Mouse (Mus musculus): Measurements from ENCODE around the gene Gm20388. TPM values are rescaled to one million over a fixed set of nuclear protein-coding genes. Genes with fewer than 3 reads are reported as not detected.
"Not testable (repeated sequence)": the region's sequence is repeated elsewhere in the genome, so short reads cannot be mapped to it uniquely, and the experiment has no call there.

The Gm20388 gene
- polyA plus RNA-seq, 1 experiment from 2014 or later: not detected

DNA sequence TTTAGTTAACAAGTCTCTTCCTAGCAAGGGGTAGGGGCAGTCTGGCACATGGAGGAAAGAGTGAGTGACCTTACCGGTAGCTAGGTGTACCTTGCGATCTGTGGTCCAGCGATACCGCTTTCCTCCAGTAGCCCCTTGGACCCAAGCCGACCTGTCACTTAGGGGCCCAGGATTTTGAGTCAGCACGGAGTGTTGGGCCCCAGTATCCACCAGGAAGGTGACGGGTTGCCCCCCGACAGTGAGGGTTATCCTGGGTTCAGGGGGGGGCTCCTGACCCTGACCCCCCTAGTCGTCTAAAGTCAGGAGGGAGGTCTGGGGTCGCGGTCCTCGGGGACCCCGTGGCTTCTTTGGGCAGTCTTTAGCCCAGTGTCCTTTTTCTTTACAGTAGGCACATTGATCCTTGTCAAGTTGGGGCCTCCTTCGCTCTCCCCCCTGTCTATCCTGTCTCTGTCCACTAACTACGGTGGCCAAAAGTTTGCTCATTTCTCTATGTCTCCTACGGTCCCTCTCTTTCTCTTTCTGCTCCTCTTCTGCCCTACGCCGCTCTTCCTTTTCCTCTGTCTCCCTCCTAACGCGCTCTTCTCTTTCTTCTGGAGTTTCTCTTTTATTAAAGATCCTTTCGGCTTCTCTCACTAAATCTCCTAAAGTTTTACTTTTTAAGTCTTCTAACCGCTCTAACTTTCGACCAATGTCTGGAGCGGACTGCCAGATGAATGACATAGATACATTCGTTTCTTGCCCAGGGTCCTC is 3521.2 kb downstream of the Gm20388 start:
- 93% methylated on average over 25 of the region's 25 CpGs for WGBS
- Histone ChIP-seq H3K9ac (no peak overlapping the region), H3K27ac (no peak overlapping the region), H3K9me3 (replicated peaks) (peaks cover 25% of the 10 kb centered on the region), H3K4me1 (replicated peaks) (no peaks in the 10 kb centered on the region), H3K4me2 (no peak overlapping the region), H3K4me3 (no peak overlapping the region), H3K27me3 (no peaks in the 10 kb centered on the region), H3K36me3 (no peaks in the 10 kb centered on the region)
- ATAC-seq (replicated peaks; ENCODE audit: insufficient number of reproducible peaks, insufficient read depth, low FRiP score, low read depth): no peak

DNA sequence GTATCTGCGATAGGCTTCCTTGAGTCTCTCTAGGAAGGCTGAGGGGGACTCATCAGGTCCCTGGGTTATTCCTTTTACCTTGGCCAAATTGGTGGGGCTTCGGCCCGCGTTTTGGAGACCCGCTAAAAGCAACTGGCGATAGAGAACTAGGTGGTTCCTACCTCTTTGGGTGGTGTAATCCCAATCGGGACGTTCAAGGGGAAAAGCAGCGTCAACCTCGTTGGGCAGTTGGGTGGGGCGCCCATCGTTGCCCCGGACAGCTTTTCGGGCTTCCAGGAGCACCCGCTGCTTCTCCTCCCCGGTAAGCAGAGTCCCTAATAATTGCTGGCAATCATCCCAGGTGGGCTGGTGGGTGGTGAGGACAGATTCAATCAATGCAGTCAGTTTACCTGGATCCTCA is 3521.7 kb downstream of the Gm20388 start:
- Histone ChIP-seq H3K4me3 (no peak overlapping the region), H3K4me1 (replicated peaks) (no peaks in the 10 kb centered on the region), H3K27me3 (no peaks in the 10 kb centered on the region), H3K9ac (no peak overlapping the region), H3K9me3 (replicated peaks) (peaks cover 19% of the 10 kb centered on the region), H3K4me2 (no peak overlapping the region), H3K36me3 (no peaks in the 10 kb centered on the region), H3K27ac (no peak overlapping the region)
- ATAC-seq (replicated peaks; ENCODE audit: insufficient number of reproducible peaks, insufficient read depth, low FRiP score, low read depth): no peak
- 92% methylated on average over 16 of the region's 16 CpGs for WGBS

GRCm38 (mm10) chr8:123433241-123433974 is 3522.8 kb downstream of the Gm20388 start:
- not testable (repeated sequence) for ATAC-seq (replicated peaks; ENCODE audit: insufficient number of reproducible peaks, insufficient read depth, low FRiP score, low read depth); H3K4me2 ChIP-seq; H3K27me3 ChIP-seq; H3K4me3 ChIP-seq; H3K9me3 ChIP-seq (replicated peaks); H3K36me3 ChIP-seq; H3K4me1 ChIP-seq (replicated peaks); H3K27ac ChIP-seq; H3K9ac ChIP-seq
- WGBS: 96% methylated on average over 47 of the region's 47 CpGs

DNA sequence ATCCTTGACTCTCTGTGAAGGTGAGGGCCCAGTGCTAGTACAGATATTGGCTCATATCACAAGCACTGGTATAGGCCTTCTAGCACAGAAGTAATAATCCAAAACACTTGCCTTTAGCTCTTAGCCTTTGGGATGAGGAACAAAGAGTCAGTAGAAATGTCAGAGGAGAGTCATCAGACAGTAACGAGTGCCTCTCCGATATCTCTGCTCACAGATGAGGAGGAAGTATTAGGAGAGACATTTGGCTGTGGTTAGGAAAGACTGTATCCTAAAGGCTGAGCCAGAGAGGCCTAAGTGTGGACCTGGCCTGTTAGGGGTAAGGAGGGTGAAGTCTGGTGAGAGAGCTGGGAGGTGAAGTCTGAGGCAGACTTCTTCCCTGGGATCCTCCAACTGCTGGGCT is 3531.1 kb downstream of the Gm20388 start:
- Histone ChIP-seq H3K4me2 (no peak overlapping the region), H3K27me3 (no peaks in the 10 kb centered on the region), H3K4me1 (replicated peaks) (peaks cover 24% of the 10 kb centered on the region), H3K9ac (no peak overlapping the region), H3K9me3 (replicated peaks) (no peaks in the 10 kb centered on the region), H3K27ac (no peak overlapping the region), H3K4me3 (no peak overlapping the region), H3K36me3 (no peaks in the 10 kb centered on the region)
- 75% methylated on average over 2 of the region's 2 CpGs for WGBS
- no peak for ATAC-seq (replicated peaks; ENCODE audit: insufficient number of reproducible peaks, insufficient read depth, low FRiP score, low read depth)

- H3K9me3 ChIP-seq (replicated peaks): no peaks in the 10 kb centered on the region
- WGBS: 85% methylated on average over 5 of the region's 5 CpGs
- peaks cover 30% of the 10 kb centered on the region for H3K4me1 ChIP-seq (replicated peaks)
- ATAC-seq (replicated peaks; ENCODE audit: insufficient number of reproducible peaks, insufficient read depth, low FRiP score, low read depth): no peak
- no peaks in the 10 kb centered on the region for H3K36me3 ChIP-seq
- no peak overlapping the region for H3K27ac ChIP-seq
- H3K4me2 ChIP-seq: peak overlapping the region; percentile 70; the same call in 1 of the 2 replicates
- peak overlapping the region; percentile 80; the same call in 1 of the 2 replicates for H3K4me3 ChIP-seq
- H3K27me3 ChIP-seq: no peaks in the 10 kb centered on the region
- peak overlapping the region; percentile 85; the same call in 1 of the 2 replicates for H3K9ac ChIP-seq
Observed at GRCm38 (mm10) chr8:123442351-123442750, 3531.7 kb downstream of the Gm20388 start.

GRCm38 (mm10) chr8:123442871-123443575 is 3532.4 kb downstream of the Gm20388 start:
- Histone ChIP-seq H3K9ac (peak overlapping the region; percentile 85), H3K4me3 (peak overlapping the region; percentile 80), H3K4me2 (peak overlapping the region; percentile 70), H3K27ac (peak overlapping the region; percentile 80), H3K27me3 (no peaks in the 10 kb centered on the region), H3K9me3 (replicated peaks) (no peaks in the 10 kb centered on the region), H3K36me3 (no peaks in the 10 kb centered on the region), H3K4me1 (replicated peaks) (peaks cover 33% of the 10 kb centered on the region)
- peak; percentile 95 for ATAC-seq (replicated peaks; ENCODE audit: insufficient number of reproducible peaks, insufficient read depth, low FRiP score, low read depth)
- 1% methylated on average over 41 of the region's 41 CpGs for WGBS

- H3K4me1 ChIP-seq (replicated peaks): peaks cover 33% of the 10 kb centered on the region
- no peaks in the 10 kb centered on the region for H3K36me3 ChIP-seq
- H3K4me3 ChIP-seq: peak overlapping the region; percentile 80
- H3K4me2 ChIP-seq: peak overlapping the region; percentile 70
- no peaks in the 10 kb centered on the region for H3K27me3 ChIP-seq
- ATAC-seq (replicated peaks; ENCODE audit: insufficient number of reproducible peaks, insufficient read depth, low FRiP score, low read depth): no peak
- H3K27ac ChIP-seq: peak overlapping the region; percentile 80; the same call in 1 of the 2 replicates
- 28% methylated on average over 4 of the region's 4 CpGs for WGBS
- peak overlapping the region; percentile 85 for H3K9ac ChIP-seq
- no peaks in the 10 kb centered on the region for H3K9me3 ChIP-seq (replicated peaks)
Observed at GRCm38 (mm10) chr8:123443576-123443921, 3532.9 kb downstream of the Gm20388 start.

- Histone ChIP-seq H3K27ac (no peak overlapping the region), H3K27me3 (no peaks in the 10 kb centered on the region), H3K9me3 (replicated peaks) (no peaks in the 10 kb centered on the region), H3K4me1 (replicated peaks) (peaks cover 33% of the 10 kb centered on the region), H3K36me3 (0 out of 2 replicates have a peak, but pooled peaks cover 2% of the 10 kb centered on the region), H3K4me3 (peak overlapping the region; percentile 80; the same call in 1 of the 2 replicates), H3K4me2 (peak overlapping the region; percentile 70; the same call in 1 of the 2 replicates), H3K9ac (0 out of 2 replicates have a peak overlapping the region, but pooled peaks have one; percentile 85)
- 87% methylated on average over 6 of the region's 6 CpGs for WGBS
- ATAC-seq (replicated peaks; ENCODE audit: insufficient number of reproducible peaks, insufficient read depth, low FRiP score, low read depth): no peak
Observed at GRCm38 (mm10) chr8:123444131-123444530, 3533.5 kb downstream of the Gm20388 start.

- WGBS: 71% methylated on average over 10 of the region's 10 CpGs
- no peak overlapping the region for H3K4me2 ChIP-seq
Observed at GRCm38 (mm10) chr8:123445981-123446380, 3535.3 kb downstream of the Gm20388 start.

GRCm38 (mm10) chr8:123446799-123447198 is 3536.2 kb downstream of the Gm20388 start:
- H3K9ac ChIP-seq: no peak overlapping the region
- peak overlapping the region; percentile 41 for H3K27ac ChIP-seq
- no peak; the same call in 1 of the 2 replicates for ATAC-seq (replicated peaks; ENCODE audit: insufficient number of reproducible peaks, insufficient read depth, low FRiP score, low read depth)
- no peak overlapping the region for H3K4me2 ChIP-seq
- peaks cover 33% of the 10 kb centered on the region for H3K4me1 ChIP-seq (replicated peaks)
- no peaks in the 10 kb centered on the region for H3K9me3 ChIP-seq (replicated peaks)
- 30% methylated on average over 6 of the region's 6 CpGs for WGBS
- 0 out of 2 replicates have a peak, but pooled peaks cover 5% of the 10 kb centered on the region for H3K36me3 ChIP-seq
- no peak overlapping the region for H3K4me3 ChIP-seq
- no peaks in the 10 kb centered on the region for H3K27me3 ChIP-seq

More at GRCm38 (mm10) chr8:123445981-123446380, 3535.3 kb downstream of the Gm20388 start:
- Histone ChIP-seq H3K9me3 (replicated peaks) (no peaks in the 10 kb centered on the region), H3K27me3 (no peaks in the 10 kb centered on the region), H3K9ac (no peak overlapping the region), H3K4me1 (replicated peaks) (peaks cover 33% of the 10 kb centered on the region), H3K27ac (no peak overlapping the region), H3K36me3 (0 out of 2 replicates have a peak, but pooled peaks cover 5% of the 10 kb centered on the region), H3K4me3 (no peak overlapping the region)
- no peak for ATAC-seq (replicated peaks; ENCODE audit: insufficient number of reproducible peaks, insufficient read depth, low FRiP score, low read depth)

DNA sequence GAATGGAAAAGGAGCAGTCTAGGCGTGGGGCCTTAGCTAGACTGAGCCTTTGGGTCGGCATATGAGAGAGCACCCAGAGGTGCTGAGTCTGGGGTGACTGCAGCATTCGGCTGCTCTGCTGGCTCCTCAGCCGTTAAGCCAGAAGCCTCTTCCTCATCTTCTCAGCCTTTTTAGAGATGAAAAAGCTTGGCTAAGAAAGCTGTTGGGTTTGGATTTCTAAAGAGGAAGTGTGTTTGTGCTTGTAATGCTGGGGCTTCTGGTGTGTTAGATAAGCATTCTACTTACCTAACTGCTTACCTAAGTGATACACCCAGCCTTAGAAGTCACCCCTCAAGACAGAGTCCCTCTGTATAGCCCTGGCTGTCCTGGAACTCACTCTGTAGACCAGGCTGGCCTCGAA is 3540.1 kb downstream of the Gm20388 start:
- no peak overlapping the region for H3K4me3 ChIP-seq
- peaks cover 19% of the 10 kb centered on the region for H3K4me1 ChIP-seq (replicated peaks)
- H3K9ac ChIP-seq: no peak overlapping the region
- H3K27me3 ChIP-seq: no peaks in the 10 kb centered on the region
- no peak overlapping the region for H3K4me2 ChIP-seq
- H3K36me3 ChIP-seq: peaks cover 31% of the 10 kb centered on the region
- 88% methylated on average over 5 of the region's 5 CpGs for WGBS
- H3K9me3 ChIP-seq (replicated peaks): no peaks in the 10 kb centered on the region
- no peak for ATAC-seq (replicated peaks; ENCODE audit: insufficient number of reproducible peaks, insufficient read depth, low FRiP score, low read depth)
- no peak overlapping the region for H3K27ac ChIP-seq
